Mouse (Mus musculus) frontal cortex, postnatal 14 days (tissue): ENCODE measurements around the gene Peli2.

Experiments
- DNase-seq, 2 experiments: peaks; one replicate each; pipeline ENCODE4 v3.0.0; 2022; ENCODE audit warnings: low spot score in 2 of 2

The Peli2 gene

DNA sequence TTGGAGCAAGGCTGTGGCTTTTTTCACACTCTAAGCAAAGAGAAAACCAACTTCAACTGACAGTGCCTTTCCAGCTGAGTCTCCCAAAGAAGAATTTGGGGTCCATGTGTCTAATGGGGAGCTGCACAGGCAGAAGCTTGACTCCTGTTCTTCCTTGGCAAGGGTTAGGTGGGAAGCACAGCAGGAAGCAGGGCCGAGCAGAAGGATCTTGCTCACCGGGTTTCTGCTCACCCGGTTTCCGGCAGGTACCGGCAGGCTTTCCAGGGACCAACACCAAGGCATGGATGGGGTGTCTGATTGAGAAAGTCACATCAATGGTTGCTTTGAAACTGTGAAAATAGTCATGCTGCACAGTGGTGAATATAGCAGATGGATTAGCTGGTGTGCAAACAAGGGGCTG, 70.3 kb downstream of the Peli2 start:
- DNase-seq: no peak

GRCm38 (mm10) chr14:48191925-48192324, 71.3 kb downstream of the Peli2 start:
- DNase-seq: no peak

DNA sequence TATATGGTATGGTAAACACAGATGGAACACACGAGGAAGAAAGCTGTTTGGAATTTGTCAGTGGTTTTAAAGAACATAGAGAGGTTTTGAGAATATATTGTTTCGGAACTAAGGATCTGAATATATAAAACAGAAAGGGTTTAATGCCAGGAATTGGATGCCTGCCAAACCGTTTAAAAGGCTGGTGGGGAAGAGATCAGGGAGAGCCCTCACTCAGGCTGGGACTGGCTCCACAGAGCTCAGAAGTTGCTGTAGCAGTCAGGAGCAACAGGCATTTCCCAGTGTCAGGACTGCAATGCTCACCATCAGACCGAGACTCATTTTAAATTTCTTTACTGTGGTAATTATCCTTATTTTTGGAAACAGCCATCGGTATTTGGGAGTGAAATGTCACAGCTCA, 76.2 kb downstream of the Peli2 start:
- DNase-seq: no peak

DNA sequence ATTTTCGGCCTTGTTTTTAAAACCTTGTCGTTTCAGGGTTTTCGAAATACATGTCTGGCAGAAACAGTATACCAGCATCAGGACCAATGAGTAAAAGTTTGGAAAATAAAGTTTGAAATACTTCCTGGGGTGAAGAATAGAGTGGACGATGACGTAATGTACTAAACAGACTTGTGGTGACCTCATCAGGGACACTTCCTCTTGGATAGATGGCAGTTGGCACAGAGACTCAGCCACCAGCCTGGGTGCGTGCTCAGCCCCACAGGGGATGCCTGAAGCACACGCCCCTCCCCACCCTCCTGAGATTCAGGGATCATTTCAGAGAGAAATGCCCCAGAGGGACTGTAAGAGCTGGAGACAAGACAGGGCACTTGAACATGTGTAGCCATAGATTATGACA, 76.7 kb downstream of the Peli2 start:
- no peak for DNase-seq

- DNase-seq: no peak
Measured at GRCm38 (mm10) chr14:48198190-48198954, 77.7 kb downstream of the Peli2 start.

- no peak for DNase-seq
Measured at GRCm38 (mm10) chr14:48198957-48199356, 78.3 kb downstream of the Peli2 start.

- no peak for DNase-seq
Measured at GRCm38 (mm10) chr14:48199506-48199905, 78.9 kb downstream of the Peli2 start.

- DNase-seq: no peak
Measured at GRCm38 (mm10) chr14:48200291-48200690, 79.7 kb downstream of the Peli2 start.

DNA sequence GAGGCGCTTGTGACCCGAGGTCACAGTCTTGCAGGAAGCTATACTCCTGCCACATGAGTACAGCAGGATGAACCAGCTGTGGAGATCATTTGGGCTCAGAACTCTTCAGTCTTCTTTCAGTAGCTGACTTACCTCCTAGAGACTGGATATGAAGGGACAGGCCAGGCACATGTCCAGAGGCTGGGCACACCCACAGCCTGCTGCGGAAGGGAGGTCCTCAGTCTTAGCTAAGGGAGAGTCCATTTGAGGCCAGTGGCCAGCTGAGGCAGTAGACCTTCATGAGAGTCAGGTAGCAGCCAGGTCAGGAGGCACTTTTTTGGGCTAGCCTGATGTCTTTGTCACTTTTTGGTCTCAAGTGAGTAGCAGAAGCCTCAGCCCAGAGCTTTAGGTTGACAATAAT, 80.2 kb downstream of the Peli2 start:
- no peak for DNase-seq

GRCm38 (mm10) chr14:48201403-48201802, 80.8 kb downstream of the Peli2 start:
- DNase-seq: no peak

DNA sequence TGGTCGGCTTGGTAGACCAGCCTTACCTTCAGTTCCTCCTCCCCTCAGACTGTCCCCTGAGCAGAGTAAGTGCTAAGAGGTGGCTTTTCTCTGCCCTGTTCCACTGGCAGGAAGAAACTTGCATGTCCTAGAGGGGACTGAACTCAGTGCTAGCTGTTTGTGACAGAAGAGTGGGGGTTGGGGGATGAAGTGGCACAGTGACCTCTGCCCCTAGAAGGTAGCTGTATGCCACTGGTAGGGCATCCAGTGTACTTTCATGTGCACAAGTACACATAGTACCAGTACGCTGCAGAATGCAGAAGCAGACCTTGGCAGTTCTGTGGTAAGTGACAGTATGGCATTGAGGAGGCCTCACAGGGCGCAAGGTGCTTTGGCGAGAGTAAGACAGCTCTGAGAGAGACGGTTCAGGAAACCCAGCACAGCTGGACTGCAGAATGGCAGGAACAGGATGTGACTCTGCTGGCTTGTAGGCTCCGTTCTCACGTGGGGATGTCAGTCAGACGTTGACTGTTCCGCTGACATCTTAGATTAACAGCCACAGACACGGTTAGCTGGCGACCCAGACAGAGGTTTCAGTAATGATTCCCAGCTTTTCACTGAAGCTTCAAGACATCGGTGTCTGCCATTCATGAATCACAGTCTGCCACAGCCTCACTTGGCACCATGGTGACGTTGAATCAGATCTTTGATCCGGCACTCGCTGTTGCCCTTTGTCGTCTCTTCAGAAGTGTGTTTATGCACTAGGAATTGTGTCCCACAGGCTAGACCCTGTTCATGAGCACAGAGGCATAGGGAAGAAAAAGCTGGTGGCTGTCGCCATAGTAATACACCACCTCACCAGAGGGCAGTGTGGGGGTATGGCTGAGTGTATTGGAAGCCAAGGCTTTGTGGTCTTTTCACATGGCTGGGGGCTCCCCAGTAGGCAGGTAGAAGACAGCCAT, 81.7 kb downstream of the Peli2 start:
- no peak for DNase-seq

- DNase-seq: no peak
Measured at GRCm38 (mm10) chr14:48205044-48205443, 84.4 kb downstream of the Peli2 start.

DNA sequence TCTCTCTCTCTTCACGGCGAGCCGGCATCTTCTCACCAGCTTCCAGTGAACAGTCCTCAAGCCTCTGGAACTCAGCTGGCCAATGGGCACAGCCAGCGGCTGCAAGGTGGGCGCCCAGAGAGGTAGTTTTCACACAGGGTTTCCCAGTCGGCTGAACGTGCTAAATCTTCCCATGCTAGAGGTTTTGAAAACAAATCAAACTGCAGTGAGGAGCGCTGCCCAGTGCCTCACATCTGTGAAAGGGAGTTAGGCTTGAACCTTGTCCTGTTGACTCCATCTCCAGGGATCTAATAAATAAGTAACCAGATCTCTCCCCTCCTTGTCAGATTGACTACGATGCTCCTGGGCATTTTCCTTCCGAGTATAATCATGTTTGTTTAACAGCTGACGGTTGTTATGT, 85.0 kb downstream of the Peli2 start:
- DNase-seq: no peak

DNA sequence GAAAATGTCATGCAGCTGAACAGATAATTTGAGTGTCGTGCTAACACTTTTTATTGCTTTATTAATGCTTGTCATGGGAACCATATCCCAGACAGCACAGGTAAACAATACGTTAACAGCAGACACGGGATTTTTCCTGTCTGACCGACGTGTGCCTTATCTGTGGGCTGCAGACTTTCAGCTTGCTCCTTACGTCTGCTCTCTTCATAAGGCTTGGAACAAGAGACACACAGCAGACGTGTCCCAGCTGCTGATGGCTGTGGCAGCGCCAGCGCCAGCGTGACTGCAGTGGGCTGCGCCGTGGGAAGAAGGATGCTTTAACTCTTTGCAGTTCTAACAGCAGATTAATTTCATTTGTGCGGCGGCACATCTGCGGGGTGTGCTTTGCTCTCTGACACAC, 86.5 kb downstream of the Peli2 start:
- DNase-seq: peak; percentile 40

- DNase-seq: no peak
Measured at GRCm38 (mm10) chr14:48207746-48208640, 87.4 kb downstream of the Peli2 start.

- DNase-seq: no peak
Measured at GRCm38 (mm10) chr14:48209436-48209835, 88.8 kb downstream of the Peli2 start.

DNA sequence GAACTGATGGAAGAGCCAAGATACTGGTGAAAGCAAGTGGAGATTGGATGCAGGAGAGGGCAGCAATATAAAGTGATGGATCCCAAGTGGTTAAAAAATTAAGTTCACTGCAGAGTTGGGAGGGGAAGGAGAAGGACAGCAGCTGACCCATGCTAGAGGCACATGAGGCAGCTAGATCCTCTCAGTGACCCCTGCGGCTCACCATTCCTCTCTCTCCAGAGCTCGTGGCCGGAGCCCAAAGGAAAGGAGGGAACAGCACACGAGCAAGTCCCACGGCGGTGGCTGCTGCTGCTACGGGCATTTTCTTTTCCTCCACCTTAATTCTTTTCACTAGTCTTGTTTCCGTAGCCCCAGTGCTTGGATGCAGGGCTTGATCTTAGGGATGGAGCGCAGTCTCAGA, 89.5 kb downstream of the Peli2 start:
- DNase-seq: no peak

DNA sequence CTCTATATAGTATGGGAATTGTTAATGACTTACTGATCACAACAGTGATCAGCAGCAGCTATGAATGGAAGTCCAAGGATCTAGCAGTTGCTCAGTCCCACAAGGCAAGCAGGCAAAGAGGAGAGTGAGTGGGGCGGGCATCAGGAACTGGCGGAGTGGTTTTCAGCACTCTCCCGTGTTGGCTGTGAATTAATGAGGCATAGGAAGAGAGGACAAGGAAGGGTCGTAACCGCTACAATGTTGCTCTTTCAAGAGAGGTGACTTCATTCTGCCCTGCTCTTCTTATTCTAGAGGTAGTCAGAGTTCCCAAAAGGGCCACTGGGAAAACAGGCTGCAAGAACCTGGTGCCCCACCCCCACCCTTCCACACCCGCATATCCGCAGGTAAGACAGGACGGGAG, 90.9 kb downstream of the Peli2 start:
- no peak for DNase-seq

DNA sequence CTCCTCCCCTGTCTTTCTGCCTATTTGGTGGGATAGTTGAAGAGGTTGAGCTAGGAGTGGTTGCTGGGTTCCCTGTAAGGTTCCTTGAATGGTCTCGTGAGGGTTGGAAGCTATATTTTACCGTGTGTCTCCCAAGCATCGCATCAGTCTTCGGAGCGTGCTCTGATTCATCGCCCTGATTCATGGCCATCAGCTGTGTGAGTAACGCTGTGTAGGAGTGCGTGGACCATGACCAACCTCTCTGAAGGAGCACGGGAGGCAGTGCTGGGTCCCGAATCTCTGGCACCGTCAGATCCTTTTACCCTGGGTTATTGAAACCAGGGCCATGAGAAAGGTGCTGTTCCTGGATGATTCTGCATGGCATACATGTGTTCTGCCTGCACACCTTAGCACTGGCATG, 92.2 kb downstream of the Peli2 start:
- no peak for DNase-seq

DNA sequence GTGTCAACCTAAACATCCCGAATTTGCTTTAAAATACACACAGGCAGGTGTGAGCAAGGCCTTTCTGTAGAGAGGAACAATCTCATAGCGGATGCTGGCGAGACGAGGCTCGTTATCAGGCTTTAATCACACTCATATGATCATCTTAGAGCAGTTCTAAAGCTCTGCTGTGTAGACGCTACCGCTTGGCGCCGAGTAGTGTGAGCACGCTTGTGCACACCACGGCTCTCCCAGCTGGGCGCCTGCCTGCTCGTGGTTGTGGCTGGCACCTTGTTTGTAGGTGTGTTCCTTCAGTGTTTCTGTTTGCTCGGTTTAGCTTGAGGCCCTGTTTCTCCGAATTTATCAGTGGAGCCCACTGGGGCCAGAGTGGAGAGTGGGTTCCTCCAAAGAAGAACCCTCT, 93.0 kb downstream of the Peli2 start:
- DNase-seq: no peak

- no peak for DNase-seq
Measured at GRCm38 (mm10) chr14:48222051-48222450, 101.4 kb downstream of the Peli2 start.

DNA sequence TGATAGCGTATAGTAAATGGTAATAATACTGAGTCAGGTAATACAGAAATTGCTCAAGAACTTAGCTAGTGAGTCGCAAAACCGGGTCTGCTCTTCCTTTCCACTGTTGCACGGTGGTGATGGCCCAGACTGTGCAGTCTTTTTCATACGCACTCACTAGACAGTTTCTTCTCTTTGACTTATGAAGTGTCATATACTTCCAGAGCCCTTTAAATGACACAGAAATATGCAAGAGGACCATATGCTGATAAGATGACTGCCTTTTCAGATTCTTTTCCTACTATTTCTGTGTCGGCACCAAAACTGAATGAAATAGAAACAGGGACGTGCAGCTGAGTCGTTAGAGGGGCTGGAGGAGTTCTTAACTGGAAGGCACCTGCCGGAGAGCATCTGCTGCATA, 102.1 kb downstream of the Peli2 start:
- no peak for DNase-seq
